30 mouse cellular contexts compared by ENCODE assay signal in genomic region chr6:64815115-64815514, GRCm38 (mm10).
DNase-seq lines count a peak whose midpoint lies in the region; ATAC-seq and TF ChIP-seq lines count a peak whose summit lies in the region.
"Had no signal": no experiment of that assay in that cellular context is flagged by ENCODE, and none has a peak within 500 bp of the region (broad histone marks: within the 10 kb centered on the region; RNA-seq: fewer than 3 reads in every experiment).

No protein-coding gene starts in this region.

- no peak for ATAC-seq in hindbrain, embryonic 14.5 days (ENCODE audit: low FRiP score)
- ATAC-seq in hindbrain, embryonic 12.5 days (ENCODE audit: low FRiP score) = no peak
- no peak for ATAC-seq in embryonic facial prominence, embryonic 14.5 days (ENCODE audit: low read depth)
- ATAC-seq in megakaryocyte-erythroid progenitor cell, adult 5-6 weeks (replicated peaks; ENCODE audit: low FRiP score, low TSS enrichment, poor library complexity, severe bottlenecking) = no peak
- ATAC-seq: forebrain, embryonic 15.5 days had no signal

- H3K27ac ChIP-seq in hindbrain, embryonic 14.5 days = no peak overlapping the region
- no peak overlapping the region for H3K27ac ChIP-seq in hindbrain, embryonic 12.5 days
- no peak overlapping the region for H3K27ac ChIP-seq in left cerebral cortex, adult 2 months
- no peak overlapping the region for H3K27ac ChIP-seq in embryonic facial prominence, embryonic 14.5 days (replicated peaks; ENCODE audit: low read depth, low read length)
- H3K27ac ChIP-seq: embryonic facial prominence, embryonic 15.5 days; forebrain, embryonic 15.5 days; heart, embryonic 13.5 days; kidney, embryonic 15.5 days; liver, embryonic 14.5 days; midbrain, embryonic 12.5 days; neural tube, embryonic 15.5 days; stomach, embryonic 15.5 days had no signal

- peak; percentile 50 for TF ChIP-seq CTCF in left cerebral cortex, adult 2 months (IDR thresholded peaks at IDR 0.05)

- no peaks in the 10 kb centered on the region for H3K4me1 ChIP-seq in hindbrain, embryonic 14.5 days (replicated peaks; ENCODE audit: control insufficient read depth, insufficient read depth, low read length)
- H3K4me1 ChIP-seq in hindbrain, embryonic 12.5 days = no peaks in the 10 kb centered on the region
- H3K4me1 ChIP-seq in embryonic facial prominence, embryonic 14.5 days (ENCODE audit: control insufficient read depth, insufficient read depth, low read length) = no peaks in the 10 kb centered on the region
- H3K4me1 ChIP-seq: embryonic facial prominence, embryonic 15.5 days; forebrain, embryonic 15.5 days; heart, embryonic 13.5 days; kidney, embryonic 15.5 days; midbrain, embryonic 12.5 days; neural tube, embryonic 15.5 days; stomach, embryonic 15.5 days had no signal

- H3K4me3 ChIP-seq in hindbrain, embryonic 14.5 days (replicated peaks; ENCODE audit: low read length) = no peak overlapping the region
- no peak overlapping the region for H3K4me3 ChIP-seq in hindbrain, embryonic 12.5 days
- no peak overlapping the region for H3K4me3 ChIP-seq in left cerebral cortex, adult 2 months
- no peak overlapping the region for H3K4me3 ChIP-seq in embryonic facial prominence, embryonic 14.5 days (ENCODE audit: low read depth, low read length)
- H3K4me3 ChIP-seq: embryonic facial prominence, embryonic 15.5 days; forebrain, embryonic 15.5 days; heart, embryonic 13.5 days; kidney, embryonic 15.5 days; midbrain, embryonic 12.5 days; neural tube, embryonic 15.5 days; stomach, embryonic 15.5 days had no signal

- H3K27me3 ChIP-seq in hindbrain, embryonic 14.5 days (ENCODE audit: control insufficient read depth, insufficient read depth, low read length) = no peaks in the 10 kb centered on the region
- no peaks in the 10 kb centered on the region for H3K27me3 ChIP-seq in hindbrain, embryonic 12.5 days
- no peaks in the 10 kb centered on the region for H3K27me3 ChIP-seq in embryonic facial prominence, embryonic 14.5 days (replicated peaks; ENCODE audit: control insufficient read depth, insufficient read depth, low read length)
- H3K27me3 ChIP-seq: embryonic facial prominence, embryonic 15.5 days; forebrain, embryonic 15.5 days; heart, embryonic 13.5 days; kidney, embryonic 15.5 days; midbrain, embryonic 12.5 days; neural tube, embryonic 15.5 days; stomach, embryonic 15.5 days had no signal

- DNase-seq in hindbrain, embryonic 14.5 days (ENCODE audit: low spot score) = peak; percentile 53
- no peak for DNase-seq in left cerebral cortex, adult 2 months (ENCODE audit: extremely low spot score in 1 of 2, low spot score in 2 of 2)
- DNase-seq in left cerebral cortex, adult 18-20 months (ENCODE audit: low spot score in 2 of 2) = no peak
- peak; percentile 10 for DNase-seq in brain, adult 2 months (ENCODE audit: low read depth, low spot score)
- DNase-seq in embryonic facial prominence, embryonic 14.5 days (ENCODE audit: low spot score) = peak; percentile 1
- DNase-seq: adrenal gland, adult 8-10 months; cerebellum, adult 11-12 months; cerebellum, adult 9-11 months; embryo, embryonic 11 days; gastrocnemius, postnatal 10 days; heart, postnatal 10 days; kidney, adult 18-20 months; layer of hippocampus, postnatal 36 days; liver; lung, adult 2 months; lung, postnatal 14 days; retina, postnatal 1 day; right cerebral cortex, postnatal 14 days; thymus, postnatal 14 days had no signal

- 94% methylated on average over 1 of the region's 1 CpGs for WGBS in hindbrain, embryonic 14.5 days
- 95% methylated on average over 1 of the region's 1 CpGs for WGBS in hindbrain, embryonic 12.5 days
- WGBS in embryonic facial prominence, embryonic 14.5 days = 74% methylated on average over 1 of the region's 1 CpGs

- no peaks in the 10 kb centered on the region for H3K36me3 ChIP-seq in hindbrain, embryonic 14.5 days (replicated peaks; ENCODE audit: control insufficient read depth, insufficient read depth)
- no peaks in the 10 kb centered on the region for H3K36me3 ChIP-seq in hindbrain, embryonic 12.5 days
- H3K36me3 ChIP-seq in embryonic facial prominence, embryonic 14.5 days (ENCODE audit: control insufficient read depth, insufficient read depth, low read length) = no peaks in the 10 kb centered on the region
- H3K36me3 ChIP-seq: embryonic facial prominence, embryonic 15.5 days; forebrain, embryonic 15.5 days; G1E; heart, embryonic 13.5 days; kidney, embryonic 15.5 days; midbrain, embryonic 12.5 days; neural tube, embryonic 15.5 days; stomach, embryonic 15.5 days had no signal

- H3K4me2 ChIP-seq in hindbrain, embryonic 14.5 days (replicated peaks) = no peak overlapping the region
- H3K4me2 ChIP-seq in hindbrain, embryonic 12.5 days (replicated peaks) = no peak overlapping the region
- no peak overlapping the region for H3K4me2 ChIP-seq in embryonic facial prominence, embryonic 14.5 days (ENCODE audit: low read depth, low read length)
- H3K4me2 ChIP-seq: embryonic facial prominence, embryonic 15.5 days; forebrain, embryonic 15.5 days; heart, embryonic 13.5 days; kidney, embryonic 15.5 days; midbrain, embryonic 12.5 days; neural tube, embryonic 15.5 days; stomach, embryonic 15.5 days had no signal

- intact Hi-C loops in left cerebral cortex, adult 2 months (cut with DNase I) = loop anchor here (5.0 kb wide), 1 partner anchor 172 kb away; no protein-coding TSS in a partner anchor

- H3K9me3 ChIP-seq in hindbrain, embryonic 14.5 days (ENCODE audit: control insufficient read depth, low read length) = no peaks in the 10 kb centered on the region
- no peaks in the 10 kb centered on the region for H3K9me3 ChIP-seq in hindbrain, embryonic 12.5 days (replicated peaks)
- no peaks in the 10 kb centered on the region for H3K9me3 ChIP-seq in embryonic facial prominence, embryonic 14.5 days (ENCODE audit: control insufficient read depth, low read length)
- H3K9me3 ChIP-seq: embryonic facial prominence, embryonic 15.5 days; forebrain, embryonic 15.5 days; G1E; heart, embryonic 13.5 days; kidney, embryonic 15.5 days; midbrain, embryonic 12.5 days; neural tube, embryonic 15.5 days; stomach, embryonic 15.5 days had no signal

- H3K9ac ChIP-seq in hindbrain, embryonic 14.5 days = no peak overlapping the region
- H3K9ac ChIP-seq in hindbrain, embryonic 12.5 days = no peak overlapping the region
- no peak overlapping the region for H3K9ac ChIP-seq in embryonic facial prominence, embryonic 14.5 days (ENCODE audit: low read depth, low read length)
- H3K9ac ChIP-seq: embryonic facial prominence, embryonic 15.5 days; forebrain, embryonic 15.5 days; heart, embryonic 13.5 days; kidney, embryonic 15.5 days; liver, embryonic 14.5 days; midbrain, embryonic 12.5 days; neural tube, embryonic 15.5 days; stomach, embryonic 15.5 days had no signal

Comparison
In these comparisons a context has a peak if more than half of its experiments do, and no peak if none do; other contexts are left out.
1. DNase-seq: peak in hindbrain, embryonic 14.5 days (single experiment), brain, adult 2 months (single experiment) and embryonic facial prominence, embryonic 14.5 days (single experiment); none in left cerebral cortex, adult 2 months (0 of 2) and left cerebral cortex, adult 18-20 months (0 of 2).